Mouse (Mus musculus) fibroblast of lung, adult 2 months (primary cell): ENCODE measurements around the gene Siae.

ENCODE experiments used
- DNase-seq: peaks from one replicate; pipeline ENCODE4 v3.0.0-alpha.2; 2011; ENCODE audit warnings: low read depth

Siae gene

DNA sequence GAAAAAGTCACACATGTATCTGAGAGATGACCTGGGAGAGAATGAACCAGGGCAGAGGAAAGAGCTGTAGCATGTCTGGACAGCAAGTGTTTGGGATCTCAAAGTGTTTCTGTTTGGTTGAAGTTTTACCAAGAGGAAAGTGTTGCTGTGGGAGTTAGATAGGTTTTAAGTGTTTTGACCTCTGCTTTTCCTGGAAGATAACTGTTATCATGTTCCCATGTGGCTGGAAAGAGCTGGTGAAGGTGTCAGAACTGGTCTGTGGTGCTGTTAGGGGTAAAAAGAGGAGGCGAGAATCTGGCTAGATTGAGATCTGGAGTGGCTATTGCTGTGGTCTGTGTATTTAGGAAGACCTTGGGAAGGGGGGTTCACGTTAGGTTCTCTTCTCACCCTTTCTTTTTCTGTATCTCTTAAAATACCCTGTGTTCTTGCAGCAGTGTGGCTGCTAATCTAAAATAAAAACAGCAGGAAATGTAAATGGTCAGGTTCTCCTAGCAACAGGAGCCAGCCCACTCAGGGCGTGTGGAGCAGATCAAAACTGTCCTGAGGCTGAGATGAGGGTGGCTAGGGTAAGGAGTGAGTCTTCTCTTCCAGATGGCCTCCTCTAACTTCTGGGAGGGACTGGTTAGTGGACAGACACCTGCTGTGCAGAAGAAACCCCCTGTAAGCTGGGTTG, 16.8 kb downstream of the Siae start:
- DNase-seq, result no peak

GRCm38 (mm10) chr9:37576436-37576930, 21.0 kb downstream of the Siae start:
- DNase-seq, result peak; percentile 22

DNA sequence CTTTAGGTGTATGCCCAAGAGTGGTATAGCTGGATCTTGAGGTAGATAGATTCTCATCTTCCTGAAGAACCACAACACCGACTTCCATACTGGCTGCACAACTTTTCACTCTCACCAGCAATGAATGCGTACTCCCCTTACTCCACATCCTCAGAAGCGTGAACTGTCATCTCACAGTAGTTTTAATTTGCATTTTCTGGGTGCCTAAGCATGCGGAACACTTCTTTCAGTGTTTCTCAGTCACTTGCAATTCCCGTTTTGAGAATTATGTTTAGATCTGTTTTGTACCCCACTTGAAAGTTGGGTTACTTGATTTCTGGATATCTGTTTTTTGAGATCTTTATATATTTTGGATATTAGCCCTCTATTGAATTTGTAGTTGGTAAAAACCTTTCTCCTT, 28.1 kb downstream of the Siae start:
- no peak for DNase-seq

DNA sequence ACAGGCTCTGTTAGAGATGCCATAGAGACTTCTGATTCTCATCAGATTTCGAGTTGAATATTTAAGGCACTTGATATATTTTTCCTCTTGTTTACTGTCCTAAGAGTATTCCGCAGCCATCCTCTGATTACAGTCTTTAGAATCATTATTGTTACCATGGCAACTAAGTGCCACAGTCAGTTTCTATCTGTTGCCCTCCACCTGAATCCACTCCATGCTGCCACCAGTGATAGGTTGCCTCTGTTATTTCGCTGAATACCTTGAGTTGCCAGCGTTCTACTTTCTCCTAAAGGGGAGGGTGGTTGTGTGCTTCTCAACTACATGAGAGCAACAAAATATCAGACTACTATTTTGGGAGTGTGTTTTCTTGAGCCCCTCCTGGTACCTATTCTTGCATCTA, 31.2 kb downstream of the Siae start:
- no peak for DNase-seq

- no peak for DNase-seq
Observed at GRCm38 (mm10) chr9:37590381-37590780, 34.9 kb downstream of the Siae start.

DNA sequence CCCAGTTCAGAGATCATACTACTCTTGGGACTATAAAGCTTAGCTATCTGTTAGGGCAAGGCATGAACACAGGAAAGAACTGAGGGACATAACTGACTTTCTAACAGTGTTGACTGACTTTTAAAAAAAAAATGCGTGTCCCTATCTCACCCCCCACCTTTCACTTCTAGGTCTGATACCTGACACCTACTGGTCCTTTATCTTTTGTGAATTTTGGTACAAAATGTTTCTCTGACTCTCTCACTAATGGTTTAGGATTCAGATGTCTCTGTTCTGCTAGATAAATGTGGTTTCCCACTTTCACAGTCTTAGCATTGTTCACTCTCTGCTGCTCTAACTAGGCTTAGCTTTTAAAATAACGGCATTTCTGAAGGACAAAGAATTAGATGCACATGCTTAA, 36.5 kb downstream of the Siae start:
- no peak for DNase-seq

DNA sequence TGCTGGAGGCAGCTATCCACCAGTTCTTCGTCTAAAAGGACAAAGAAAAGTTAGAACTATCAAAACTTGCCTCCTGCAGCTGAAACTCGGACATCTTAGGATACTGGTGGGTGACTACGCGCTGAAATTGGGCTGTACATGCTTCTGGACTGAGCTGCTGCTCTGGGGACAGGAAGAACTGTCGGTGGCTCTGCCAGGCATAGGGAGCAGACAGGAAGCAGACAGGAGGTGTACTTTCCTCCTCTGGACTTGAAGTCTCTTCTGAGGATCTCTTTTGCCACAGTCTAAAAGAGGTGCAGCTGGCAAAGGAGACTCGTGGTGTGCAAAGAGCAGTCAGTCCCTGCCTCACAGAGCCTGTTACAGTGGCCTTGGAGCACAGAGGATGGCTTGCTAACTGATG, 37.1 kb downstream of the Siae start:
- no peak for DNase-seq

DNA sequence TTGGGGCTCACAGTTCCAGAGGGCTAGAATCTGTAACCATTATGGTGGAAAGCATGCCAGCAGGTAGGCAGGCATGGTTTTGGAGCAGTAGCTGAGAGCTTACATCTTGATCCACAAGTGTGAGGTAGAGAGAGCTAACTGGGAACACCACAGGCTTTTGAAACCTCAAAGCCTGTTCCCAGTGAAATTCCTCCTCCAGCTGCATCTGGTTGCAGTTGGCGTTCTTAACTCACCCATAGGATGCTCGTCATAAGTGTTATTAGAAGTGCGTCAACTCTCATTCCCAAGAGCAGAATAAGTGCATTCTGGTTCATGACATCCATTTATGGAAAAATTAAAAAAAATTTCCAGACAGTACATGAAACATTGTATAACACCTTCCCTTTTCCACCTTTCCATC, 38.2 kb downstream of the Siae start:
- no peak for DNase-seq

GRCm38 (mm10) chr9:37595570-37595969, 40.1 kb downstream of the Siae start:
- no peak for DNase-seq

DNA sequence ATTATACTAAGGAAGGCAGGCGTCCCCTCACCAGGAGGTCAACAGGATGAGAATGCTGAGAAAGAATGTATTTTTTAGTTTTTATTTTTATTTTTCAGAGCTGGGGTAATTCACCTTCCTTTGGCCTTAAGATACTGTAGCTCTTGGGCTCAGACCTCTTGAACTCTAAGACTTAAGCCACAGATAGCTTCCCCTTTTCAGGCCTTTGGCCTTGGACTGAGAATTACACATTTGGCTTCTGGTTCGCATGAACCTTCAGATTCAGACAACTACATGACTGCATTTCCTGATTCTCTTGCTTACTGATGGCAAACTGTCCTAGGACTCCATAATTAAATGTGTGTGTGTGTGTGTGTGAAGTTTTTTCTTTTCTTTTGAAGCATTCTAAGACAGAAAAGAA, 43.1 kb downstream of the Siae start:
- DNase-seq, result no peak

- no peak for DNase-seq
Observed at GRCm38 (mm10) chr9:37600538-37601205, 45.2 kb downstream of the Siae start.

GRCm38 (mm10) chr9:37605089-37605488, 49.6 kb downstream of the Siae start:
- DNase-seq, result no peak

- no peak for DNase-seq
Observed at GRCm38 (mm10) chr9:37609558-37609957, 54.1 kb downstream of the Siae start.

- peak; percentile 69 for DNase-seq
Observed at GRCm38 (mm10) chr9:37613182-37613910, 57.8 kb downstream of the Siae start, which contains the start of gene Spa17. Gene Spa17, minus strand, starts transcription at chr9:37613722.

DNA sequence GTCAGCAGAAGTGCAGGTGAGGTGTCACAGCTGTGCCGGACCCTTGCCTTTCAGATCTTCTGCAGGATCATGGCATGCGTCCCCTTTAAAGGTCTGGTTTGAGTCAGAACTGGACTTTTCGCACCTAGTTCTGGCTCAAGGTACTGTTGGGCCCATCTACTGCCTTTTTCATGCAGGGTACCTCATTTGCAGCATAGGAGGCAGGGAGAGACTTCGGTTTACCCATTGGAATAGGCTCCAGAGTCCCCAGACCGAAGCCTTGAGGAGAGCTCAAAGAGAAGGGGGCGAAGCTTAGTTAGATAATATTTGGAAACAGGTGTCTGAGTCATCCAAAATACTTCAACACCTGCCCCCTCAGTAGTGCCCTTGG, 58.4 kb downstream of the Siae start:
- DNase-seq, result no peak

GRCm38 (mm10) chr9:37614316-37614715, 58.8 kb downstream of the Siae start:
- DNase-seq, result no peak

- no peak for DNase-seq
Observed at GRCm38 (mm10) chr9:37615220-37615619, 59.7 kb downstream of the Siae start.

DNA sequence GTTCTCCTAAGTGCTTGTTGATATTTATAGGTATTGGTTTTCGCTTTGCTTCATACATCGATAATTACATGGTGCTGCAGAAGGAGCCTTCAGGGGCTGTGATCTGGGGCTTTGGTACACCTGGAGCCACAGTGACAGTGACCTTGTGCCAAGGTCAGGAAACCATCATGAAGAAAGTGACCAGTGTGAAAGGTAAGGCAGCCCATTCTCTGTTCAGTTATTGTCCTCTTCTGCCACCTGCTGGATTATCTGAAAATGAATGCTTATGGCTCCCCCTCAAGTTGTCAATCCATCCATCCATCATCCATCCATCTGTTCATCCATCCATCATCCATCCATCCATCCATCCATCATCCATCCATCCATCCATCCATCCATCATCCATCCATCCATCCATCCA, 61.3 kb downstream of the Siae start:
- DNase-seq, result no peak

- DNase-seq, result no peak
Observed at GRCm38 (mm10) chr9:37621290-37621689, 65.8 kb downstream of the Siae start.

DNA sequence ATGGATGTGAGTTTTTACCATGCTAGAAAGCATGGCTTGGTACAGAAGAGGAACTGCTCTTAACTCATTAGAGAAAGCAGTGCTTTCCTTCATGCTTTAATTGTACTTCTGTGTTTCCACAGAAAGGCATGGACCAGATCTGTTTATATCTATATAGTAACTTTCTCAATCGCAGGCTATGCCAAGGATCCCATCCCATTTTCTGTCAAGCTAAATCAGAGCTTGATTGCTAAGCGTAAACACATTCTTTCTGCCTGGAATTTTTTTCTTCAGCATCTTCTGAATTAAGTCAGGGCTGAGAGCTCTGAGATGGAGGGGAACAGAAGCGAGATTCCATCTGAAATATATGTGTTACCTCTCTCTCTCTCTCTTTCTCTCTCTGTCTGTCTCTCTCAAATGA, 68.5 kb downstream of the Siae start:
- DNase-seq, result no peak

DNA sequence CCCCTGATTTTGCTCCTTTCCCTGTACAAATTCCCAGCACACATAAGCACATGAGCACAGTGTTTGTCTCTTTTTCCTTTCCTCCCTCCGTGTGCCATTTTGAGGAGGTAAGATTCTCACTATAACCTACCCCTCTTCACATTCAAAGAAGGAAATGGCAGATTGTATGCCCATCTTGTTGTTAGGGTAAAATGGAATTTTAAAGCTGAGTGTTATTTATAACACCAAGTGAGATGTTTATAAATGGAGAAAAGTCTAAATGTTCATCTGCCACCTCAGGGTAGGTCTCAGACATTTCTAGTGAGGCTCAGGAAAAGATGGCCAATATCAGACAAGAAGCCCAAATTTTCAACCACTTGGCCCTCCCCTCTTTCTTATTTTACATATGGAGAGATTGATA, 69.0 kb downstream of the Siae start:
- no peak for DNase-seq

DNA sequence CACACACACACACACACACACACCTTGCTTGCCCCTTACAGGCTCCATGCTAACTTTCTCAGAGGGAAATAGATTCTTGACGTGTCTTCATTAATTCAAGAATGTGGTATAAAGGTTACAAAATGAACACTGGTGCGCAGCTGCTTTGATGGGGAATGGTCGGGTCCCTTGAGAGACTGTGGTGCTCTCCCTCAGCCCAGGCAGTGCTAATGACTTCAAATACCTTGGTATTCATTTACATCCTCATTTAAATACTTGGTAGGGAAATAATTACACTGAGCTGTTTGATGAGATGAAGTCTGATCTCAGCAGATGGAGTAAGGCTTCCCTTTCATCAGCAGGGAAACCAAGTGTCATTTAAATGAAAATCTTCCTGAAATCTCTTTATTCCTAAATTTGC, 69.6 kb downstream of the Siae start:
- DNase-seq, result no peak

DNA sequence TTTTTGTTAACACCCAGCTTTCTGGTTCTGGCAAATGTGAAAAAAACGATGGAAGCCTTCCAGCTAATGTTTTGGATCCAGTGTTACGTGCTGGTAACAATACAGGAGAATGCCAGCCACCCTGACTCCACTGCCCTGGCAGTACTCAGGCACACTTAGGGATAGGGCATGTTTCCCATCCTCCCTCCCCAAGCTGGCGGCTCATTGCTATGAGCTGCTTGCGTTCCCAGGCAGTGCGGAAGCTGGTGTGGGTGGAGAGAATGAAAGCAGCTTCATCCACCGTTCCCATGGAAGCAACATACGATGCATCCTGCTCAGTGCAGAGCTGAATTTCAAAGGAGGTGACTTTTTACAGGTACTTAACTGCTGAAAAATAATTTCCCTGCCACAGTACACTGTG, 70.1 kb downstream of the Siae start:
- no peak for DNase-seq
